ENCODE assay signal across 9 mouse cellular contexts in the genomic region with DNA sequence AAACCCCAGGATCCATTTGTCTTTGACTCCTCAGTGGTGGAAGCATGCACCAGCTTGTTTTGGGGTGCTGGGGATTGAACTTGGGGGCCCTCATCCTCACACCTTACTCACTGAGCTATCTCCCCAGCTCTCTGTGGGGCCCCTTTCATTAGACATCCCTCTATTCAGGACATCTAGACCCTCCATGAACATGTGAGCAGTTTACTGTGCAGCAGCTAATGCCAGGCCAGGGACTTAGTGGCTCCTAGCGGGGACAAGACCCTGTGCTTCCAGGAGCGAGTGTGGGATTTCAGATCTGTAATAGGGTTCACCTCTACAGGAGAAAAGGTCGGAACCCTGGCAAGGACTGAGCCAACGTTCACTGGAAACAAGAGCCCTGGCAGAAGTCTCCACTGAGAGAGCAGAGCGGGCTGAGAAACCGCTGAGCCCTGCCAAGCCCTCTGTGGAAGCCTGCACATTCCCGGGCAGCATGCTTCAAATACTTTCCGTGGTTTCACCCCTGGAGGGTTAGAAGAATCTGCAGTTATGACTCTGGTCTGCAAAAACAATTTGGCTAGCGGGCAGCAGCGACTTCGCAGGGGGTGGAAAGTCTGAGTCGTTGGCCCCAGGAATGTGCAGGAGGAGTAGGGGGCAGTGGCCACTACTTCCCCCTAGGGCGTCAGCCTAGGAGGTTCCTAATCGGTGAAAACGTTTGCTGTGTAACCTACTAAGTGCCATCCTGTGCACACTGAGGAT.
DNase-seq lines count a peak whose midpoint lies in the region; ATAC-seq and TF ChIP-seq lines count a peak whose summit lies in the region.
"Had no signal": no experiment of that assay in that cellular context is flagged by ENCODE, and none has a peak within 500 bp of the region (broad histone marks: within the 10 kb centered on the region; RNA-seq: fewer than 3 reads in every experiment).

No protein-coding gene starts in this region.

- no peak overlapping the region for H3K27ac ChIP-seq in left cerebral cortex, adult 2 months

- H3K4me3 ChIP-seq in left cerebral cortex, adult 2 months: no peak overlapping the region
- H3K4me3 ChIP-seq: erythroblast, embryonic 14.5 days had no signal

- no peak for ATAC-seq in megakaryocyte progenitor cell, adult 5-6 weeks (replicated peaks; ENCODE audit: poor library complexity)

- intact Hi-C loops in left cerebral cortex, adult 2 months (cut with DNase I): no loop called here

- no peak for TF ChIP-seq CTCF in left cerebral cortex, adult 2 months (IDR thresholded peaks at IDR 0.05)

- DNase-seq in embryo, embryonic 10 days (ENCODE audit: low spot score): peak; percentile 60
- DNase-seq in embryo, embryonic 9.5 days (ENCODE audit: extremely low spot score): no peak
- DNase-seq in gastrocnemius, adult 18-20 months (ENCODE audit: low spot score): peak; percentile 82
- peak; percentile 94 for DNase-seq in kidney, adult 11 months
- DNase-seq in lung, postnatal 25 days (ENCODE audit: low spot score): peak; percentile 80
- no peak for DNase-seq in left cerebral cortex, adult 2 months (ENCODE audit: extremely low spot score in 1 of 2, low spot score in 2 of 2)
- DNase-seq in cerebellum, postnatal 25 days: no peak

Comparison
In these comparisons a context has a peak if more than half of its experiments do, and no peak if none do; other contexts are left out.
1. DNase-seq: peak in embryo, embryonic 10 days (single experiment), gastrocnemius, adult 18-20 months (single experiment), kidney, adult 11 months (single experiment) and lung, postnatal 25 days (single experiment); none in embryo, embryonic 9.5 days (single experiment), left cerebral cortex, adult 2 months (0 of 2) and cerebellum, postnatal 25 days (0 of 2).